Mouse (Mus musculus) neural tube, embryonic 10.5 days (tissue): ENCODE data around the gene Pdpn.

ENCODE experiments used
- DNase-seq: peaks from one replicate; pipeline ENCODE4 v3.0.0-alpha.2; 2017; ENCODE audit warnings: low spot score; ENCODE audit errors: extremely low spot score

Gene Pdpn

DNA sequence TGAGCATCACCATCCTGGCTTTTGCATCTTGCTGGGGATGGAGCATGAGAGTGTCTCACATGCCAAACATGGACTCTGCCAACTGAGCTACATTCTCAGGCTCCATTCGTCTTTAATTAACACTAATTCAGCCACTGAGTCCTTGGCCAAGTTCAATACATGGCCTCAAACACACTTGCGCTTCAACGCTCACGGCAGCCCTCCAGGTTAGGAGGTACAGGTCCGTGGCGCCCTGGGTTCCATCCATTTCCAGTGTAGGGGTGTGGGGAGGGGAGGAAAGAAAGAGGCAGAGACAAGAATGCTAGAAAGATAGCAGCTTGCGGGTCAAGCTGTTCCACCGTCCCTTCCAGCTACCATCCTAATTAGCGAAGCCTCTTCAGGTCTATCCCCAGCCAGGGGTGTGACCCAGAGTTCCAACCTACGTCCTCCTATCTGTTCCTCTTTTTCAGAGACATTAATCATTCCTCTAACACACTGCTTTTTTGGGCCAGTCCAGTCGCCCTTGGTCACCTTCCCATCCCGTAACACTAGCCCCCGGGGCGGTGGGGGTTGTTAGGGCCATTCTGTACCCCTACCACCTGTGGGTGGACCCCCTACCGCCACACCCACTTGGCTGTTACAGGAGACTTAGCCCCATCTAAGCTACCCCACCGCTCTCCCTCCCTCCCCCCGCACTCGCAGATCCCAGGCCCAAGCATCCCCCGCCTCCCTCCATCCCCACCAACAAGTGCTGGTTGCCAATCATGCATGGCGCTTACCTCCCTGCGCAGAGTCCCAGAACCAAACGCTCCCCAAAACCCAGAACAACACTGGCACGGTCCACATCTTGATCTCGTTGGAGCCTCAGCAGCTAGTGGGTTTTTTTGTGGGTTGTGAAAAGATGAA, 691 bp downstream of the Pdpn start:
- peak; percentile 38 for DNase-seq

DNA sequence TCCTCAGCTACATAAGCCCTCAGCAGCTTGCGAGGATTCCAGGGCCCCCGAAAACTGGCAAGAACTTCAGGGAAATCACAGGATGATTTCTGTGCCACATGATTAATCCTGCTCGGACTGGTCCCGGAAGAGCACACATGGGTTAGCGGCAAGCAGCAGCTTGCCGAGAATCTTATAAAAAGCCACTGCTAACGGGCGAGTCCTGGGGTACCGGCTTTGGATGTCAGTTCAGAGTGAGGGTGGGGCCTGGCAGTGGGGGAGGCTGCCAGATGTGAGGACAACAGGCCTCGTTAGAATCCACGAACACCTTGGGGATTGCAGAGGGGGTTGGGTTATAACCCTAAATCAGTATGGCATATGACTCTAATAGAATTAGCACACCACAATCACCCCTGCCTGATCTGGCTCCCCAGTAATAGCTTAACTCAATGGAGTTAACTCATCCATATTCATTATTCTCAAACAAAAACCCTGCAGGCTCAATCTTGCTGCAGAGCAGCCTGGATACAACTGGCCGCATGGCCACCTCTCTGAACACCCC, 2.3 kb downstream of the Pdpn start:
- DNase-seq: peak; percentile 35

GRCm38 (mm10) chr4:143296153-143296552, 3.2 kb downstream of the Pdpn start:
- no peak for DNase-seq

GRCm38 (mm10) chr4:143294324-143294723, 5.0 kb downstream of the Pdpn start:
- no peak for DNase-seq

- DNase-seq: no peak
These were observed 10.5 kb downstream of the Pdpn start for GRCm38 (mm10) chr4:143288880-143289279.

- no peak for DNase-seq
These were observed 10.9 kb downstream of the Pdpn start for GRCm38 (mm10) chr4:143288473-143288872.

DNA sequence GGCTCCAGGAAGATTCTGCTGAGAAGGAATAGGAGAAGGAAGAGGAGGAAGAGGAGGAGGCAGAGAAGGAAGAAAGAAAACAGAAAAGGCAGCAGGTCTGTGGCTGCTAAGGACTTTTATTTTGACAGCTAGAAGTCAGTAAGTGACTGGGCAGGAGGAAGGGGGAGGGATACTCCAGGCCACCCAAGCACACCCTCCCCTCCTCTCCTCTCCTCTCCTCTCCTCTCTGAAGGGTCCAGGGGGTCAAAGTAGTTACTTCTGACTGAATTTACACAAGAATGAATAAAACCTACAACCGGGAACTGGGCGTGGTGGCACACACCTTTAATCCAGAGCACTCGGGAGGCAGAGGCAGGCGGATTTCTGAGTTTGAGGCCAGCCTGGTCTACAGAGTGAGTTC, 12.3 kb downstream of the Pdpn start:
- no peak for DNase-seq

DNA sequence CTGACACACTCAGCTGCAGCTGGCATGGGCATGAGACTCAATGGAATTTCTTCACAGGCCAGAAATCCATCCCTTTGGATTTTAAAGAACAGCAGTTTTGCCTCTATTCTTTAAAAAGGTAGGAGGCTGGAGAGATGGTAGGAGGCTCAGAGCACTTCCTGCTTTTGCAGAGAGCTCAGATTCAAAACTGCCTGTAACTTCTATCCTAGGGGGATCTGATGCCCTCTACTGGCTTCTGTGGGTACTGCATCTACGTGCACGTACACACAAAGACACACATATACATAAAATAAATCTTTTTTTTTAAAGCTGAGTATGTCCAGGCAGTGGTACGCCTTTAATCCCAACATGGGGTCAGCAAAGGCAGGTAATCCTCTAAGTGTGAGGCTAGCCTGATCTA, 19.2 kb downstream of the Pdpn start:
- peak; percentile 47 for DNase-seq

DNA sequence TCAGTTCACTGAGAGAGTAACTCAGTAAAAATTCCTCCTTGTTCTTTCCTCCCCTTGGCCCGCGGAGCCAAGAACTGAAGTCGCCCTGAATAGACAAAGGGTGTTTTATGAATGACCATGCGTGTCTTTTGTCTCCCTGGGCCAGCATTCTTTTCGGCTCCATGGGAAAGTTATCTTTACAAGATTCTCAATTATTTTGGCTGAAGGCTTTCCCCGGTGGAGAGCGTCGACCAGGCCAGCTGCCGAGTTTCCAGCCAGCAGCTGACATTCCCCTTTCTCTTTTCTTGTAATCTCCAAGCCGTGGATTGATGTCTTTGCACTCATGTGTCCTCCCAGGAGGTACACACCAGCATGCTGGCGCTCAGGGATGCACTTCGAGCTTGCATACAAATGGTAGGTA, 19.7 kb downstream of the Pdpn start:
- peak; percentile 49 for DNase-seq

DNA sequence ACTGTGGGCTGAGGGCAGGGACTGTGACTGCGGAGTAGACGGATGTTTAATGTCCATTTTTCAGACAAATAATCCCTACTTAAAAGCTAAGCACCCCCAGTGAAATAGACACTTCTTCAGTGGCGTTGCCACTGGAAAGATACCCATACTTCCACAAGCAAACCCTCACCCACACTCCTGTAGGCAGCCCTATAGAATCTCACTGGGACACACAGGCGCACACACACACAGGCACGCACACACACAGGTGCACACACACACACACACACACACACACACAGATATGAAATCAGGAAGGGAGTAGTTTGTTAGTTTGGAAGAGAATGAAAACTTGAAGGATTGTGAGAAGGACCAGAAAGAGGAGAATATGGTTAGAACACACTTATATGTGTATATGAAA, 20.3 kb downstream of the Pdpn start:
- no peak for DNase-seq

- no peak for DNase-seq
These were observed 20.9 kb downstream of the Pdpn start for GRCm38 (mm10) chr4:143278429-143278871.

DNA sequence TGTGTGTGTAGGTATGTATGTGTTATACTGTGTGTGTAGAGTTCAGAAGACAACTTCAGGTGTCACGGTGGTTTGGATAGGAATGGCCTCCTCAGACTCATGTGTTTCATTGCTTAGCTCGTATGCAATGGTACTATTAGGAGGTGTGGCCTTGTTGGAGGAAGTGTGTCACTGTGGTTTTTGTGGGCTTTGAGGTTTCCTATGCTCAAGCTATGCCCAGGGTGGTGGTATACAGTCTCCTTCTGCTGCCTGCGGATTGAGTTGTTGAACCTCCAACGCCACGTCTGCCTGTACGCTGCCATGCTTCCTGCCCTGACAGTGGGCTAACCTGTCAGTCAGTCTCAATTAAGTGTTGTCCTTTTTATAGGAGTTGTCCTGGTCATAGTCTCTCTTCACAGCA, 22.0 kb downstream of the Pdpn start:
- no peak for DNase-seq

DNA sequence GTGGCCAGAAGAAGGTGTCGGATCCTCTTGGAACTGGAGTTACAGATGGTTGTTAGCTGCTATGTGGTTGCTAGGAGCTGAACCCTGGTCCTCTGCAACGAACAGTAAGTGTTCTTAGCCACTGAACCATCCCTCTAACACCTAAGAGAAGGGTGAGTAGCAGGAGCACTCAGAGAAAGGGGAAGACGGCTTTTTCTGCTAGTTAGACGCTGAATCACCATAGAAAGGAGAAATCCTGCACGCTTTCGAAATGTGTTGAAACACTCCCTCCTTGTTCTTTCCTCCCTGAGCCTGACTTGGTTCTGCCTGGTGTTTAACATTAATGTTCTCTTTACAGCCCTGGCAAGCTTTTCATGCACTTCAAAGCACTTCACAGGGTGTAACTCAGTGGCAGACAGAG, 27.8 kb downstream of the Pdpn start:
- DNase-seq: no peak

GRCm38 (mm10) chr4:143270903-143271302, 28.5 kb downstream of the Pdpn start:
- DNase-seq: no peak

- no peak for DNase-seq
These were observed 36.7 kb downstream of the Pdpn start for GRCm38 (mm10) chr4:143262696-143263095.

GRCm38 (mm10) chr4:143259718-143260349, 39.5 kb downstream of the Pdpn start:
- DNase-seq: no peak

GRCm38 (mm10) chr4:143258517-143258916, 40.8 kb downstream of the Pdpn start:
- DNase-seq: peak; percentile 89

GRCm38 (mm10) chr4:143257971-143258370, 41.4 kb downstream of the Pdpn start:
- DNase-seq: no peak

- no peak for DNase-seq
These were observed 43.8 kb downstream of the Pdpn start for GRCm38 (mm10) chr4:143255541-143255940.

DNA sequence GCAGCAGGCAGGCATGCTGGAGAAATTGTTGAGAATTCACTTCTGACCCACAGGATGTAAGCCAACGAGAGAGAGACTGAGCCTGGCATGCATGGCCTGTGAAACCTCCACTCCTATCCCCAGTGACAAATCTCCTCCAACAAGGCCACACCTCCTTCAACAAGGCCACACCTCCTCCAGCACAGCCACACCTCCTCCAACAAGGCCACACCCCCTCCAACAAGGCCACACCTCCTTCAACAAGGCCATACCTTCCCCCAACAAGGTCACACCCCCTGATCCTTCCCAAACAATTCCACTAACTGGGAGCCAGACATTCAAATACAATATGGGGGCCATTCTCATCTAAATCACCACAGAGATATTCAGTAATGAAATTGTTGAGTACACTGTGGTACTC, 46.0 kb downstream of the Pdpn start:
- DNase-seq: no peak

- DNase-seq: no peak
These were observed 51.3 kb downstream of the Pdpn start for GRCm38 (mm10) chr4:143248050-143248449.

- DNase-seq: no peak
These were observed 58.1 kb downstream of the Pdpn start for GRCm38 (mm10) chr4:143241294-143241693.
